Mouse (Mus musculus): Measurements from ENCODE around the gene Cldn4. TPM values are rescaled to one million over a fixed set of nuclear protein-coding genes. Genes with fewer than 3 reads are reported as not detected.

Cldn4 gene
- total RNA-seq (2023): not detected

DNA sequence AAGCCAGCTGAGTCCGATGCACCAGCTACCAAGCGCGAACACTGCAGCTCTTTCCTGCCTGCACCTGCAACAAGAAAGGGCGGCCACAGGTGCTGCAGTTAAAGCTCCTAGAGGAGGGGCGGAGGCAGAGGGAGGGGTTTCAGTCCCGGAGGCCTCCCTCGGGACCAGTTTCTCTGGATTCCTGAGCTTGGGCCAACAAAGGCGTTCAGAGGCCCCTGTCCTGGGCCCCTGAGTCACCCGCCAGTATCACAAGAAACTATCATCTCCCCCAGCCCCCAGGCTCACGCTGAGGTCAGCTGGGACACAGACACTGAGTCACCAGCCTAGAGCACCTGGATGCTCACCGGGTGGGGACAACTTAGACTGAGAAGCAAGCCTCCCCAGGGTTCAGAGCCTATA, at the start of gene Cldn4:
TSS of gene Cldn4 (minus strand) at position 78 of the 399 bp plus-strand sequence.

DNA sequence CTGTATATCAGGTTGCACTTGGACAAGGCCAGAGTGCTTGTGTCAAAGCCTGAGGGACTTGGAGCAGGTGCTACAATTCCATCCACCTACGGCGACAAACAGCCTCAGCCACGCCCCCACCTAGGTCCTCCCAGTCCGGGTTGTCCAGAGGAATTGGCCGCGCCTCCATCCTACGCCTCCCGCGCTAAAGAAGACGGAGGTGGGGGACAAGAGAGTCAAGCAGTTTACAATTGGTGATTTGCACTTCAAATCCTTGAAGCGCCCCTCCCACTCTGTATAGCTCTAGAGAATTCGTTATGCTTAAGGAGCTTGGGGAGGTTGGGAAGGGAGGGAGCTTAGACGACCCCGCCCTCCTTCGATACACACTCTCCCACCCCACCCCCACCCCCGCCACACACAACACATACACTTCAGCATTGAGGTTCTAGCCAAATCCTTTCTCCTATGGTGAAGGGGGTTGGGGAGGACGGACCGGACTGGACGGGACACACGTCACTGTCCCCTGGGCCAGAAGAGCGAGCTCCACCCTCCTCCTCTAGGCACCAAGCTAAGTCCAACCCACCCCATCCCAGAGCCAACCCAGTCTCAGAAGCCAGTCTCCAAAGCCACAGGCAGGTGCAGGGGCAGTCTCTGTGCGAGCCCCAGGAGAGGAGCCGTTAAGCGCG, 39.0 kb upstream of the Cldn4 start, which contains the start of gene Cldn3:
TSS of gene Cldn3 (plus strand) at position 582 of the 665 bp plus-strand sequence.

DNA sequence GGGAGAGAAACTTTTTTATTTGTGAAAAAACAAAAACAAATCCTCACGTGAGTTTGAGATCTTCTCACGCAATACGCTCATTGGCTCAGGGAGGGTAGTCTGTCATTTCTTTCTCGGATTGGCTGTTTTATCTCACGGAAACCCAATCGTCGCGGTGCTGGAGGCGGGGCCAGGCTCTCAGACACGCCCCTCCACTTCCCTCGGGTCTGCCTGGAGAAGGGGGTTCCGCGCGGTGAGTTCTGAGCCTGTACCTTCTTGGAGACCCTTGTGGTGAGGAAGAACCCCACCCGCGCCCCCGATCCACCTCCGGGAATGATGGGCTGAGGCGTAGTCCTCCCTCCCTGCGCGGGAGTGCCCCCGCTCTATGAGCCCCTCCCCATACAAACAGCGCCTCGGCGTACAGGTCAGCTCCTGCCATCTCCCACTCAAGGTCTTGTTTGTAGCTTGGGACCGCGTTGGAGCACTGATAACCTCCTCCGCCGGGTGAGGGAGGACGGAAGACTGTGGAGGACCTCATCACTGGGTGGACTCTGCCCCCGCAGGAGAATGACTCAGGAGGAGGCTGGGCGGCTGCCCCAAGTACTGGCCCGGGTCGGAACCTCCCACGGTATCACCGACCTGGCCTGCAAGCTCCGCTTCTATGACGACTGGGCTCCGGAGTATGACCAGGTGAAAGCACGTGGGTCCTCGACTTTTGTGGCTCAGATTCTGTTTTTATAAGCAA, 14.4 kb downstream of the Cldn4 start, which contains the start of gene Mettl27:
TSS of gene Mettl27 (plus strand) at position 190 of the 724 bp plus-strand sequence.

DNA sequence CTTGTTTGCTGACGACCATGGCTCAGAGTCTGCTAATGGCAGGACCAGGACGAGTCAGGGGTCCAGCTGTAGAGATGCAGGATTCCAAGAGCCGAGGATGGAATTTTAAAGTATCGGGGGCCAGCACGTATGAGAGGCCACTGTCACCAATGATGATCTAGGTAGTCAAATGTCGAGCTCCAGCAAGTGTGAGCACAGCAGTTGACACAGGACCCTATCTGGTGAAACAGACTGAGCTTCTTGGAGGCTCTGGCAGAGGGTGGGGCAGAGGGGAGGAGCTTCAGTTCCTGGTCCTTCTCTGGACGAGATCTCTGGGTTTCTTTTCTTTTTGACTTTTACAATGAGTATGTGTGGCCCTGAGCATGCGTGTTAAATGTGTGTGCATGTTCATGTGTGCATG, 31.4 kb downstream of the Cldn4 start, which contains the start of gene Cldn13:
TSS of gene Cldn13 (minus strand) at position 216 of the 400 bp plus-strand sequence.

DNA sequence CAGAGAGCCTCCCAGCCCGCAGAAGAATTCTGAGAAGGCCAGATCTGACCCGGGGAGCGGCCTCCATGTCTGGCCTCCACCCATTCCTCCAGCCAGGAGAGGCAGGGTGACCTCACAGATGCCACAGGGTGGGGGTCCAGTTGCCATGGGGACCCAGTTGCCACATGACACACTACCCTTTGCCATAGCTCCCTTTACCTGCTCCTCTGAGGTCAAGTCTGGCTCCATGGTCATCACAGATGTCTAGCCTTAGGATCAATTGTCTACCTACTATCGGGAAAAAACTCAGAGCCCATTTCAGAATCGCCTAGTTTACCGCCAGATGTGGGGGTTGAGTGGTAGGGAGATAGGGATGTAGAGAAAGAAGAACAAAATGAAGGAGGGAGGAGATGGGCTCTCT, 40.1 kb downstream of the Cldn4 start, which contains the start of gene Tmem270:
TSS of gene Tmem270 (minus strand) at position 101 of the 400 bp plus-strand sequence.

Other genes starting within 250 kb of the Cldn4 start
- gene Eln, start 199.6 kb downstream of the Cldn4 start, total RNA-seq (2023): not detected
- gene Tmem270, start 40.2 kb downstream of the Cldn4 start, total RNA-seq (2023): not detected
- gene Cldn13, start 31.4 kb downstream of the Cldn4 start, total RNA-seq (2023): 10 to 100 TPM in 1 of 2 experiments, 1 to 10 TPM in 1; 4.0 to 17.5 TPM
- gene Mettl27, start 14.6 kb downstream of the Cldn4 start, total RNA-seq (2023): 1 to 10 TPM; 1.6 to 3.0 TPM
- not detected for gene Cldn3, start 39.3 kb upstream of the Cldn4 start, total RNA-seq (2023)
- gene Abhd11, start 62.2 kb upstream of the Cldn4 start, total RNA-seq (2023): 10 to 100 TPM; 22.7 to 26.3 TPM
- under 1 TPM; 0.22 to 0.27 TPM for gene Stx1a, start 76.5 kb upstream of the Cldn4 start, total RNA-seq (2023)
- gene Dnajc30, start 117.3 kb upstream of the Cldn4 start, total RNA-seq (2023): 10 to 100 TPM; 13.2 to 16.1 TPM
- gene Bud23, start 118.0 kb upstream of the Cldn4 start, total RNA-seq (2023): 10 to 100 TPM; 29.6 to 34.5 TPM
- gene Vps37d, start 131.3 kb upstream of the Cldn4 start, total RNA-seq (2023): under 1 TPM in 1 of 2 experiments, not detected in 1; 0.31 TPM
- gene Mlxipl, start 143.0 kb upstream of the Cldn4 start, total RNA-seq (2023): under 1 TPM; 0.24 to 0.49 TPM
- gene Tbl2, start 202.7 kb upstream of the Cldn4 start, total RNA-seq (2023): 10 to 100 TPM; 10.6 to 11.1 TPM
- 10 to 100 TPM; 25.0 to 30.1 TPM for gene Bcl7b, start 221.3 kb upstream of the Cldn4 start, total RNA-seq (2023)
- 10 to 100 TPM; 83.4 to 84.8 TPM for gene Baz1b, start 240.3 kb upstream of the Cldn4 start, total RNA-seq (2023)